Mouse (Mus musculus) layer of hippocampus, adult 8-10 months (tissue): Measurements from ENCODE around the gene Mrrf. TPM values are rescaled to one million over a fixed set of nuclear protein-coding genes. Genes with fewer than 3 reads are reported as not detected.

ENCODE experiments used
- DNase-seq, 2 experiments: peaks; one replicate each; pipeline ENCODE4 v3.0.0; 2022; ENCODE audit warnings: low spot score in 2 of 2
- total RNA-seq, 4 experiments: library from RNA; stranded (reverse); gene quantifications; 2 replicates each; pipeline ENCODE4 v1.2.4; 2022

Mrrf gene
- 10 to 100 TPM; 17.2 to 22.8 (median 18.8) TPM for total RNA-seq

DNA sequence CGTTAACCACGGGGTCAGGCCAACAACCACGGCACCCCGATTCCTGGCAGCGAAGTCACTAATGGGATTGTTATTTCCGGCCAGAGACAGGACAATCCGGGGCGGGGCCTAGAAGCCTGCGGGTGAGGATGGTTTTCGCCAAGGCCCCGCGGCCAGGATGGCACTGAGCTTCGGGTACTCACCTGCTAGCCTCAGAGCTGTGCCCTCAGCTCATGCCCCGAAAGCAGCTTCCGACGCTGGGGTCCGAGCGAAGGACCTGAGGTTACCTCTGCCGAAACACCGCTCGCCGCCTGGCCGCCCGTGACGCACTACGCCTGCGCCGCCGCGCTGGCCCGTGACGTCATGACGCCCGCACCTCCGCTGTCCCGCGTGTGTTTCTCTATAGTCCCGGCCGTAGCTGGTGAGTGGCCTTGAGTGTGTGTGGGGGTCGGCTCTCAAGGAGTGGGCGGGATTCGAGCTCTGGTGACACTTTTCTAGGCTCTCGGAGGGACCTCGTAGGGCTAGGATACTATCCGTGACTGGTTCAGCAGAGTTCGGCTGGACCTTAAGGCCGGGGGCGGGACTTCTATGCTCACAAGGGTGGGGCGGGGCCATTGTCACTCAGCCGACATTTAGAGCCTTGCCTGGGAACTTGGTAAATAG, at the start of gene Mrrf, which contains the start of gene Rbm18:
Gene Mrrf (plus strand): TSS at position 90 of the 642 bp plus-strand sequence.
Gene Rbm18 (minus strand): TSS at position 474 of the 642 bp plus-strand sequence.
- DNase-seq: peak; percentile 85 to 94

DNA sequence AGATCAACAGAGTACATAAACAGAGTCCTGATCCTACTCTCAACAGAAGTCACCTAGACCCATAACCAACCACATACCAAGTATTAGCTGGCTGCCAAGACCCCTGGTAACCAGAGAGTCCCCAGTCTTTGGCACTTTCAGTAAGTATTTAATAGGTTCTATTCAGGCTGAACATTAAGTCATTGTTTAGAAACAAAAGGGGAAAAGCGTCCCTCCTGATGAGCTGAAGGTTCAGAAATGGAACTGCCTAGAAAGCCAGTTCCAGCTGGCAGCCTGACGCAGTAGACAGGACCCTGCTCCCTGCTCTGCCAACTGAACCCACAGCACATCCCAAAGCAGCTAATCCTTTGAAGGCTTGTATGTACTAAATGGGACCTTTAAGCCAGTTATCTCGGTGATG, 47.0 kb upstream of the Mrrf start:
- no peak for DNase-seq

- DNase-seq: no peak
Measured at GRCm38 (mm10) chr2:36090853-36091741, 45.1 kb upstream of the Mrrf start.

DNA sequence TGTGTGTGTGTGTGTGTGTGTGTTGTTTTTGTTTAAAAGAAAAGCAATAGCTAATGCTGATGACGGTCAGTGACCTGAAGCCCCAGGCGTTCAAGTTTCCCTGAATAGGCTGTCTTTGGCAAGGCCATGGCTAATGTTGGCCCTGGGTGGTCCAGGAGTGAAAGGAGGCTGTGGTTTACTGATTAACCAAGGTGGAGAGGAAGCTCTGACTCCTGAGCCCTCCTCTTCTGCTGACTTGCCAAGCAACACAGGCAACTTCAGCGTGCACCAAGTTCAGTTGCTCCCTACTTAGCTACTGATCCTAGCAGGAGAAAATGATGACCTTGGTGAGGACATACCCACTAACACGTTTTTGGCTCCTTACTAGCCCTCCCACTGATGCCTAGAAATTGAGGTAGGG, 43.4 kb upstream of the Mrrf start:
- no peak for DNase-seq

DNA sequence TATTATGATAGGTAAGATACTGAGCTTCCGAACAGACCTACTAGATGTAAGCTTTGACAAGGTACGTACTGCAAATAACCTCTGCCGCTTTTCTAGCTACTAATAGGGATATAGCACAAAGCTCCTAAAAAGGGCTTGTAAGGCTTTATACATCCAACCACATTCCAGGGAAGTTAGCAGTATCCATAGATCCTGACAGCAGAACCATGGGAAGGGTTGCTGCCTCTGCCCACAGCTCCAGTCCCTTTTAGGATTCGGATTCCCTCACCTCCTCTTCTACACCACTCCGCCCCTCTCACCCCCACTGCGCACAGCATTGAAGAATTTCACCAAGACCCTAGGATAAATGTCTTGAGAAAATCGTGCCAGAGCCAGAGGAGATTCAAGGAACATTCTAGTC, 42.9 kb upstream of the Mrrf start:
- no peak for DNase-seq

DNA sequence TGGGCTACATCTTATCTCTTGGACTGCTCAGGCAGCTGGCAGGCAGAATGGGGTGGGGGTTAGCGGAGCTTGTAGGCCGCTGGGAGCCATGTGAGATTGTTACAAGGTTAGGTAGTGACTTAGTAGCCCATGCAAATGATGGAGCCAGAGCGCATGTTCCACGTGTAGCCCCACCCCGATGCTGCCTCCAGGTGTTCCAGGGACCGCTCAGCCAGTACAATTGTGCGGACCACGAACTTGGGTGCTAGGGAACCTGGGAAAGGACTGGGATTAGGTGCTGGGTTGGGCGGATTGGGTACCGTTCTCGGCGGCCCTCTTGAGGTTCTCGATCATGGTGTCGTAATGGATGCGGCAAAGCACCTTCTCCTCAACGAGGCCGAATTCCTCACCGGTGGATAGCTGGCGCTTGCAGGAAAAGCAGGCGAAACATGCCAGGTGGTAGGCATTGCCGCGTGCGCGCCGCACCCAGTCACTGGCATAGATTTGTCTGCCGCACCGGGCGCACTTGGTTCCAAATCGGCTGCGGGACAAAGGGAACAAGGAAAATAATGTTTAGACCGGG, 42.2 kb upstream of the Mrrf start:
- DNase-seq: no peak

GRCm38 (mm10) chr2:36097129-36097815, 38.9 kb upstream of the Mrrf start:
- no peak for DNase-seq

GRCm38 (mm10) chr2:36098021-36098420, 38.2 kb upstream of the Mrrf start:
- DNase-seq: no peak

GRCm38 (mm10) chr2:36099739-36100138, 36.5 kb upstream of the Mrrf start:
- DNase-seq: no peak

GRCm38 (mm10) chr2:36101866-36102558, 34.2 kb upstream of the Mrrf start:
- no peak for DNase-seq

DNA sequence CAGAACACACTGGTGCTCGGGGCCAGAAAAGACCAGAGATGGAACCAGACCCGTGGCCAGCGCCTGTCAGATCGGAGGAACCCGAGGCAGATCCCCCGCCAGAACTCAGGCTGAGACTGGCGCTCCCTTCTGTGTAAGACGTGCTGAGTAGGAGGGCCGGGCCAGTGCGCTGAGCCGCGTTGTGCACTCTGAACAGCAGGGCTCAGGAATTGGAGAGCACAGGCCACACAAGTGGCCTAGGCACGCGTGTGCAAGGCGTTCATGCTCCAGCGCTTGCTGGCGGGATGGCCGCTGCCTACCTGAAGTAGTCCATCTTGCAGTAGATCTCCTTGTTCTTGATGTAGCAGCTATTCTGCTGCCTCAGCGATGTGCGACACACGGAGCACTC, 33.6 kb upstream of the Mrrf start:
- DNase-seq: no peak

GRCm38 (mm10) chr2:36103069-36103554, 33.1 kb upstream of the Mrrf start:
- no peak for DNase-seq

- DNase-seq: no peak
Measured at GRCm38 (mm10) chr2:36103555-36104367, 32.4 kb upstream of the Mrrf start.

- no peak for DNase-seq
Measured at GRCm38 (mm10) chr2:36104436-36104955, 31.7 kb upstream of the Mrrf start.

DNA sequence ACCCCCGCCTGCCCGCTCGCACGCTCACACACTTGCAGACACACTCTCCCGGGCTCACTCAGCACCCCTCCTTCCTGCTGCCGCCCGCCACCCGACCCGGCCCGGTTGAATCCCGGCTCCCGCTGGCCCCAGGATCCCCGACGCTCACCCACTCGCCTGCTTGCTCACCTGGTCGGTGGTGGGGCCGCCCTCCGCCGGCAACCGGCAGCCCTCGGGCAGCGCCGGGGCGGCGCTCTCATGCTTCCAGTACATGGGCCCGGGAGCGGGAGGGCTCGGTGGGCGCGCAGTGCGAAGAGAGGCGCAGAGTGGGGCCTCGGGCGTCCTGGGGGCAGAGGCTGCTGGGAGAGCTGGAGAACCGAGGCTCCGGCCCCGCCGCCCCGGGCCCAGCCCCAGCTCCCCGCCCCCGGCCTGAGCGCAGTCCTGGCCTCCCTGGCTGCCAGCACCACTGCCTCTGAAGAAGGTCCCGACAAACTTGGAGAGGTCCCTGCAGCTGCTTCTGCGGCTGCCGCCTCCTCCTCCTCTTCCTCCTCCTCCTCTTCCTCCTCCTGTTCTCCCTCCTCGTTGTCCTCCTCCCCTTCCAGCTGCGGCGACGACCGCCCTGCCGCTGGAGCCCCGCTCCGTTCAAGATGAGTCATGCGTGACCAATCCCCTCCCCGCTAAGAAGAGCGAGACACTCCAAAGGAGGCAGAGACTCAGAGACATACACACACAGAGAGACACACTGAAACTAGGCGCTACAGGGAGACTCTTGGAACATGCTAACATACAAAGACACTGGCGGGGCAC, 31.0 kb upstream of the Mrrf start, which contains the start of gene Lhx6:
Gene Lhx6 (minus strand): TSS at position 453 of the 786 bp plus-strand sequence.
- DNase-seq: no peak

DNA sequence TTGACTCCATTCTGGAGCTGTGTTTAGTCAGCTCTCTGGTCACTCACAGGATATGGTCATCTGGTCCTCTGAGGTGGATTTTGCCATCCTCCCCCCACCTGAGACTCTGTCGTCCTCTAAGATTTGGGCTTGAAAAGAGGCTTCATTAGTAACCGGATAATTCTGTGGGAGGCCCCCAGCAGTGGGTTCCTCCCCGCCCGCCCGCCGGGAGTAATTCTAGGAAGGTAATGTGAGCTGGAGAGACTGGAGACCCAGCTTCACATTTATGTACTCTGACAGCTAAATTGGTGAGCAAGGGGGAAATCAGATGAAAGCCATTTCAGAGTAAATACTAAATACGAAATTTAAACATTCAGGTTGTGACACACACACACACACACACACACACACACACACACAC, 27.6 kb upstream of the Mrrf start:
- DNase-seq: no peak

GRCm38 (mm10) chr2:36112632-36113031, 23.6 kb upstream of the Mrrf start:
- DNase-seq: no peak

- no peak for DNase-seq
Measured at GRCm38 (mm10) chr2:36126795-36127429, 9.3 kb upstream of the Mrrf start.
